Mouse (Mus musculus) limb, embryonic 12.5 days (tissue): ENCODE data around the gene Cpne2. TPM values are rescaled to one million over a fixed set of nuclear protein-coding genes. Genes with fewer than 3 reads are reported as not detected.

ENCODE experiments used
- ATAC-seq: fragments of 200-750 bp; cut with Nextera tagmentation; 2 replicates; pipeline ENCODE4 v1.8.0; 2017; ENCODE audit warnings: low read depth, moderate TSS enrichment; ENCODE audit not compliant: insufficient number of reproducible peaks, insufficient read depth, low FRiP score, low TSS enrichment
- H3K27ac ChIP-seq: fragments of 300-500 bp; sonication (generic); 2 replicates; pipeline ENCODE4 v1.5.1; 2016; ENCODE audit warnings: mild to moderate bottlenecking, moderate library complexity
- H3K27me3 ChIP-seq: fragments of 300-500 bp; sonication (generic); 2 replicates; pipeline ENCODE4 v1.6.1; 2016; ENCODE audit warnings: mild to moderate bottlenecking, moderate library complexity
- H3K36me3 ChIP-seq: fragments of 300-500 bp; sonication (generic); 2 replicates; pipeline ENCODE4 v1.6.1; 2016; ENCODE audit warnings: mild to moderate bottlenecking, moderate library complexity
- H3K4me1 ChIP-seq: fragments of 300-500 bp; sonication (generic); replicated peaks from 2 replicates; pipeline ENCODE4 v1.6.1; 2016
- H3K4me2 ChIP-seq: fragments of 300-500 bp; sonication (generic); 2 replicates; pipeline ENCODE4 v1.6.1; 2016; ENCODE audit warnings: mild to moderate bottlenecking, moderate library complexity
- H3K4me3 ChIP-seq: fragments of 300-500 bp; sonication (generic); replicated peaks from 2 replicates; pipeline ENCODE4 v1.5.1; 2016; ENCODE audit warnings: mild to moderate bottlenecking
- H3K9ac ChIP-seq: fragments of 300-500 bp; sonication (generic); replicated peaks from 2 replicates; pipeline ENCODE4 v1.6.1; 2016; ENCODE audit warnings: mild to moderate bottlenecking, moderate library complexity
- H3K9me3 ChIP-seq: fragments of 300-500 bp; sonication (generic); 2 replicates; pipeline ENCODE4 v1.6.1; 2016; ENCODE audit warnings: mild to moderate bottlenecking, moderate library complexity
- WGBS: fragments of 180-500 bp; shearing (Covaris S2); methylation state at CpG from one replicate; pipeline ENCODE4 v1.1.7; 2016; 5-methylcytosine and 5-hydroxymethylcytosine counted together
- polyA plus RNA-seq: library from polyadenylated mRNA; unstranded; fragments of >200 nt; fragmentation: Nextera tagmentation; extraction: Ambion mirVana; gene quantifications from 2 replicates; pipeline ENCODE4 v1.2.1, GENCODE M21; 2016

The Cpne2 gene
- polyA plus RNA-seq, 1 experiment from 2014 or later, result 7.0 TPM

GRCm38 (mm10) chr8:94537456-94537855, 4.7 kb downstream of the Cpne2 start:
- no peak overlapping the region for H3K4me2 ChIP-seq
- 0 out of 2 replicates have a peak, but pooled peaks cover 9% of the 10 kb centered on the region for H3K4me1 ChIP-seq
- no peak overlapping the region for H3K4me3 ChIP-seq
- no peak overlapping the region for H3K27ac ChIP-seq
- H3K9me3 ChIP-seq, result no peaks in the 10 kb centered on the region
- no peak overlapping the region for H3K9ac ChIP-seq
- H3K27me3 ChIP-seq, result peaks cover 43% of the 10 kb centered on the region
- H3K36me3 ChIP-seq, result no peaks in the 10 kb centered on the region
- WGBS, result 88% methylated on average over 2 of the region's 2 CpGs
- no peak for ATAC-seq

- 83% methylated on average over 2 of the region's 2 CpGs for WGBS
- no peak for ATAC-seq
- H3K9ac ChIP-seq, result no peak overlapping the region
- no peak overlapping the region for H3K4me2 ChIP-seq
- 0 out of 2 replicates have a peak, but pooled peaks cover 6% of the 10 kb centered on the region for H3K4me1 ChIP-seq
- no peak overlapping the region for H3K4me3 ChIP-seq
- no peaks in the 10 kb centered on the region for H3K9me3 ChIP-seq
- no peak overlapping the region for H3K27ac ChIP-seq
- H3K36me3 ChIP-seq, result no peaks in the 10 kb centered on the region
- peaks cover 17% of the 10 kb centered on the region for H3K27me3 ChIP-seq
Measured at GRCm38 (mm10) chr8:94540025-94540424, 7.2 kb downstream of the Cpne2 start.

- no peak for ATAC-seq
- Histone ChIP-seq H3K27me3 (peaks cover 6% of the 10 kb centered on the region), H3K4me2 (no peak overlapping the region), H3K9ac (no peak overlapping the region), H3K4me1 (0 out of 2 replicates have a peak, but pooled peaks cover 6% of the 10 kb centered on the region), H3K36me3 (no peaks in the 10 kb centered on the region), H3K4me3 (no peak overlapping the region), H3K9me3 (no peaks in the 10 kb centered on the region), H3K27ac (no peak overlapping the region)
- WGBS, result 69% methylated on average over 18 of the region's 18 CpGs
Measured at GRCm38 (mm10) chr8:94540889-94541795, 8.4 kb downstream of the Cpne2 start.

GRCm38 (mm10) chr8:94543981-94544380, 11.2 kb downstream of the Cpne2 start:
- WGBS, result 45% methylated on average over 8 of the region's 8 CpGs
- H3K4me2 ChIP-seq, result peak overlapping the region; percentile 11; the same call in 1 of the 2 replicates

GRCm38 (mm10) chr8:94549041-94549440, 16.3 kb downstream of the Cpne2 start:
- no peak overlapping the region for H3K4me3 ChIP-seq
- H3K27me3 ChIP-seq, result no peaks in the 10 kb centered on the region
- 80% methylated on average over 5 of the region's 5 CpGs for WGBS
- H3K27ac ChIP-seq, result no peak overlapping the region
- H3K4me2 ChIP-seq, result no peak overlapping the region
- no peaks in the 10 kb centered on the region for H3K36me3 ChIP-seq
- H3K4me1 ChIP-seq, result peaks cover 16% of the 10 kb centered on the region
- H3K9me3 ChIP-seq, result no peaks in the 10 kb centered on the region
- H3K9ac ChIP-seq, result no peak overlapping the region
- ATAC-seq, result no peak

More at GRCm38 (mm10) chr8:94543981-94544380, 11.2 kb downstream of the Cpne2 start:
- peak; percentile 39; the same call in 1 of the 2 replicates for ATAC-seq
- Histone ChIP-seq H3K4me1 (0 out of 2 replicates have a peak, but pooled peaks cover 6% of the 10 kb centered on the region), H3K36me3 (no peaks in the 10 kb centered on the region), H3K9ac (no peak overlapping the region), H3K4me3 (0 out of 2 replicates have a peak overlapping the region, but pooled peaks have one; percentile 0), H3K27me3 (no peaks in the 10 kb centered on the region), H3K27ac (no peak overlapping the region), H3K9me3 (no peaks in the 10 kb centered on the region)

GRCm38 (mm10) chr8:94549482-94549881, 16.7 kb downstream of the Cpne2 start:
- Histone ChIP-seq H3K4me3 (no peak overlapping the region), H3K27ac (no peak overlapping the region), H3K9me3 (no peaks in the 10 kb centered on the region), H3K4me1 (peaks cover 12% of the 10 kb centered on the region), H3K4me2 (no peak overlapping the region), H3K27me3 (no peaks in the 10 kb centered on the region), H3K9ac (no peak overlapping the region), H3K36me3 (no peaks in the 10 kb centered on the region)
- no peak for ATAC-seq
- 68% methylated on average over 5 of the region's 5 CpGs for WGBS

GRCm38 (mm10) chr8:94549998-94550397, 17.2 kb downstream of the Cpne2 start:
- WGBS, result 89% methylated on average over 5 of the region's 5 CpGs
- Histone ChIP-seq H3K27ac (no peak overlapping the region), H3K27me3 (no peaks in the 10 kb centered on the region), H3K4me2 (no peak overlapping the region), H3K9me3 (no peaks in the 10 kb centered on the region), H3K9ac (no peak overlapping the region), H3K4me1 (peaks cover 12% of the 10 kb centered on the region), H3K4me3 (no peak overlapping the region), H3K36me3 (no peaks in the 10 kb centered on the region)
- no peak for ATAC-seq

- H3K4me2 ChIP-seq, result no peak overlapping the region
- ATAC-seq, result no peak; the same call in 1 of the 2 replicates
- no peak overlapping the region for H3K27ac ChIP-seq
Measured at GRCm38 (mm10) chr8:94551471-94552422, 19.0 kb downstream of the Cpne2 start.

GRCm38 (mm10) chr8:94552696-94553095, 19.9 kb downstream of the Cpne2 start:
- H3K36me3 ChIP-seq, result no peaks in the 10 kb centered on the region
- no peak overlapping the region for H3K4me3 ChIP-seq
- 81% methylated on average over 2 of the region's 2 CpGs for WGBS
- no peak overlapping the region for H3K4me2 ChIP-seq
- H3K9ac ChIP-seq, result no peak overlapping the region
- H3K4me1 ChIP-seq, result peaks cover 12% of the 10 kb centered on the region
- no peaks in the 10 kb centered on the region for H3K9me3 ChIP-seq
- no peak for ATAC-seq
- no peak overlapping the region for H3K27ac ChIP-seq
- no peaks in the 10 kb centered on the region for H3K27me3 ChIP-seq

More at GRCm38 (mm10) chr8:94551471-94552422, 19.0 kb downstream of the Cpne2 start:
- Histone ChIP-seq H3K4me1 (peaks cover 12% of the 10 kb centered on the region), H3K36me3 (no peaks in the 10 kb centered on the region), H3K9ac (no peak overlapping the region), H3K9me3 (no peaks in the 10 kb centered on the region), H3K27me3 (no peaks in the 10 kb centered on the region), H3K4me3 (no peak overlapping the region)
- 56% methylated on average over 17 of the region's 17 CpGs for WGBS

- no peak for ATAC-seq
- 86% methylated on average over 3 of the region's 3 CpGs for WGBS
- H3K27ac ChIP-seq, result no peak overlapping the region
- H3K9ac ChIP-seq, result no peak overlapping the region
- no peaks in the 10 kb centered on the region for H3K36me3 ChIP-seq
- no peak overlapping the region for H3K4me3 ChIP-seq
- no peaks in the 10 kb centered on the region for H3K27me3 ChIP-seq
- H3K4me1 ChIP-seq, result no peaks in the 10 kb centered on the region
- no peaks in the 10 kb centered on the region for H3K9me3 ChIP-seq
- no peak overlapping the region for H3K4me2 ChIP-seq
Measured at GRCm38 (mm10) chr8:94557281-94557680, 24.5 kb downstream of the Cpne2 start.

- WGBS, result 77% methylated on average over 5 of the region's 5 CpGs
- Histone ChIP-seq H3K4me2 (no peak overlapping the region), H3K9me3 (no peaks in the 10 kb centered on the region), H3K4me3 (no peak overlapping the region), H3K9ac (no peak overlapping the region; the same call in 1 of the 2 replicates), H3K27ac (no peak overlapping the region), H3K27me3 (no peaks in the 10 kb centered on the region), H3K36me3 (no peaks in the 10 kb centered on the region), H3K4me1 (peaks cover under 1% of the 10 kb centered on the region)
- ATAC-seq, result no peak
Measured at GRCm38 (mm10) chr8:94561256-94561655, 28.5 kb downstream of the Cpne2 start.
